Mouse (Mus musculus) small intestine, adult 2 months (tissue): Measurements from ENCODE around the gene Copg2.

Source experiments
- CTCF ChIP-seq: fragments of 200-500 bp; IDR thresholded peaks from 2 replicates; pipeline ENCODE4 v1.5.1; 2012; ENCODE audit warnings: low read depth, mild to moderate bottlenecking, control low read depth, inconsistent platforms, low read length, moderate library complexity, mixed read lengths; ENCODE audit not compliant: insufficient replicate concordance, insufficient read length; ENCODE audit errors: extremely low read depth
- POLR2A ChIP-seq: fragments of 200-500 bp; IDR thresholded peaks from 2 replicates; pipeline ENCODE4 v1.6.1; 2012; ENCODE audit warnings: low read depth, mild to moderate bottlenecking, control low read depth, inconsistent platforms, low read length, moderate library complexity

DNA sequence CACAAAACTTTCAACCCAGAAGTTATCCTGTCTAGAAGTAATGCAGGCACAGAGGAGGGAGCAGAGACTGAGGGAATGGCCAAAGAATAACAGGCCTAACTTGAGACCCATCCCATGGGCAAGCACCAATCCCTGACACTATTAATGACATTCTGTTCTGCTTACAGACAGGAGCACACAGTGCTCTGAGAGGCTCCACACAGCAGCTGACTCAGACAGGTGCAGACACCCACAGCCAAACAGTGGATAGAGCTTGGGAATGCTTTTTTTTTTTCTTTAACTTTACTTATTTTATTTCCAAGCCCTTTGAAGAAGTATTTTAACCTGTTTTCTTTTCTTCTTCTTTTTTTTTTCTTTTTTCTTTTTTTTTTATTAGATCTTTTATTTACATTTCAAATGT is 4.8 kb downstream of the Copg2 start:
- TF ChIP-seq CTCF, result no peak
- TF ChIP-seq POLR2A, result no peak
